Mouse (Mus musculus) heart, postnatal 0 days (tissue): ENCODE results near the gene H2afz. TPM values are rescaled to one million over a fixed set of nuclear protein-coding genes. Genes with fewer than 3 reads are reported as not detected.
A peak's percentile ranks its signal among the peaks of the same experiment; 100 is the strongest.

Experiments used
- ATAC-seq: fragments of 200-750 bp; cut with Nextera tagmentation; 2 replicates; pipeline ENCODE4 v1.8.0; 2017; ENCODE audit warnings: low read depth, moderate number of reproducible peaks, moderate library complexity; ENCODE audit not compliant: insufficient read depth
- DNase-seq: peaks from one replicate; pipeline ENCODE4 v3.0.0-alpha.2; 2016; ENCODE audit warnings: low spot score
- H3K27ac ChIP-seq: fragments of 300-500 bp; sonication (generic); 2 replicates; pipeline ENCODE4 v1.5.1; 2014; ENCODE audit warnings: low read depth, mild to moderate bottlenecking
- H3K27me3 ChIP-seq: fragments of 300-500 bp; sonication (generic); 2 replicates; pipeline ENCODE4 v1.6.1; 2014; ENCODE audit warnings: low read length, mixed read lengths; ENCODE audit not compliant: control insufficient read depth, insufficient read depth
- H3K36me3 ChIP-seq: fragments of 300-500 bp; sonication (generic); replicated peaks from 2 replicates; pipeline ENCODE4 v1.6.1; 2014; ENCODE audit warnings: low read length, mixed read lengths; ENCODE audit not compliant: control insufficient read depth, insufficient read depth
- H3K4me1 ChIP-seq: fragments of 300-500 bp; sonication (generic); 2 replicates; pipeline ENCODE4 v1.6.1; 2014; ENCODE audit warnings: antibody characterized with exemption; ENCODE audit not compliant: control insufficient read depth, insufficient read depth
- H3K4me2 ChIP-seq: fragments of 300-500 bp; sonication (generic); 2 replicates; pipeline ENCODE4 v1.6.1; 2014; ENCODE audit warnings: low read depth, mild to moderate bottlenecking, low read length, moderate library complexity
- H3K4me3 ChIP-seq: fragments of 300-500 bp; sonication (generic); 2 replicates; pipeline ENCODE4 v1.5.1; 2014; ENCODE audit warnings: low read depth, low read length
- H3K9ac ChIP-seq: fragments of 300-500 bp; sonication (generic); replicated peaks from 2 replicates; pipeline ENCODE4 v1.6.1; 2014; ENCODE audit warnings: low read depth, low read length, mixed read lengths
- H3K9me3 ChIP-seq: fragments of 300-500 bp; sonication (generic); replicated peaks from 2 replicates; pipeline ENCODE4 v1.6.1; 2016; ENCODE audit warnings: low read length; ENCODE audit not compliant: control insufficient read depth
- CTCF ChIP-seq: IDR thresholded peaks from 2 replicates; pipeline ENCODE4 v1.5.1; 2016; ENCODE audit warnings: antibody characterized with exemption, control low read depth, low read depth
- EP300 ChIP-seq: IDR thresholded peaks from 2 replicates; pipeline ENCODE4 v1.6.1; 2016; ENCODE audit warnings: antibody characterized with exemption, low read depth
- WGBS: fragments of 180-500 bp; shearing (Covaris S2); extraction: QIAGEN DNeasy Blood & Tissue Kit; methylation state at CpG from one replicate; pipeline ENCODE4 v1.1.7; 2014; 5-methylcytosine and 5-hydroxymethylcytosine counted together
- polyA plus RNA-seq: library from polyadenylated mRNA; unstranded; fragments of >200 nt; fragmentation: Nextera tagmentation; extraction: Ambion mirVana; gene quantifications from 2 replicates; pipeline ENCODE4 v1.2.1, GENCODE M21; 2015
- total RNA-seq: library from RNA; depleted of rRNA; stranded (reverse); fragments of >200 nt; gene quantifications from 2 replicates; pipeline ENCODE4 v1.2.3, GENCODE M21; 2014; ENCODE audit warnings: low replicate concordance

H2afz gene
- total and polyA plus RNA-seq, 2 experiments from 2014 or later = 517 to 541 TPM

- DNase-seq (peak; percentile 73), ATAC-seq (0 out of 2 replicates have a peak, but pooled peaks have one; percentile 0)
- WGBS = 38% methylated on average over 22 of the region's 22 CpGs
- Histone ChIP-seq H3K27me3 (no peaks in the 10 kb centered on the region), H3K4me3 (peak overlapping the region; percentile 83), H3K9me3 (no peaks in the 10 kb centered on the region), H3K9ac (peak overlapping the region; percentile 49; the same call in 1 of the 2 replicates), H3K36me3 (no peaks in the 10 kb centered on the region), H3K27ac (peak overlapping the region; percentile 86), H3K4me1 (peaks cover 13% of the 10 kb centered on the region), H3K4me2 (peak overlapping the region; percentile 58)
- TF ChIP-seq CTCF = no peak
- TF ChIP-seq EP300 = 0 out of 2 replicates have a peak, but pooled peaks have one; percentile 40
These were observed 760 bp upstream of the H2afz start for GRCm38 (mm10) chr3:137863330-137864123.

- peak; percentile 93 for DNase-seq
- H3K9me3 ChIP-seq = no peaks in the 10 kb centered on the region
- H3K9ac ChIP-seq = peak overlapping the region; percentile 89
- no peaks in the 10 kb centered on the region for H3K36me3 ChIP-seq
- peak; percentile 77 for TF ChIP-seq CTCF
- no peak for TF ChIP-seq EP300
- H3K4me3 ChIP-seq = peak overlapping the region; percentile 83
- H3K27me3 ChIP-seq = no peaks in the 10 kb centered on the region
- H3K4me1 ChIP-seq = peaks cover 18% of the 10 kb centered on the region
- peak overlapping the region; percentile 77 for H3K4me2 ChIP-seq
- WGBS = under 1% methylated on average over 52 of the region's 74 CpGs
- ATAC-seq = peak; percentile 25
- peak overlapping the region; percentile 95 for H3K27ac ChIP-seq
These were observed 998 bp downstream of the H2afz start for GRCm38 (mm10) chr3:137864988-137865982.

- H3K36me3 ChIP-seq = no peaks in the 10 kb centered on the region
- H3K9me3 ChIP-seq = no peaks in the 10 kb centered on the region
- ATAC-seq (no peak), DNase-seq (no peak)
- H3K9ac ChIP-seq = peak overlapping the region; percentile 98
- TF ChIP-seq EP300 (no peak), CTCF (no peak)
- peak overlapping the region; percentile 98 for H3K27ac ChIP-seq
- no peaks in the 10 kb centered on the region for H3K27me3 ChIP-seq
- 4% methylated on average over 2 of the region's 2 CpGs for WGBS
- H3K4me3 ChIP-seq = peak overlapping the region; percentile 94
- H3K4me1 ChIP-seq = peaks cover 8% of the 10 kb centered on the region; the same call in 1 of the 2 replicates
- H3K4me2 ChIP-seq = peak overlapping the region; percentile 88
These were observed 2.8 kb downstream of the H2afz start for GRCm38 (mm10) chr3:137867133-137867436.

- DNase-seq (peak; percentile 39), ATAC-seq (peak; percentile 25)
- peak within 1 kb of the TSS; percentile 98 for H3K27ac ChIP-seq
- H3K9ac ChIP-seq = peak within 1 kb of the TSS; percentile 98
- TF ChIP-seq CTCF = no peak
- no peaks in the 10 kb centered on the region for H3K36me3 ChIP-seq
- no peaks in the 10 kb centered on the region for H3K27me3 ChIP-seq
- WGBS = under 1% methylated on average over 70 of the region's 94 CpGs
- no peaks in the 10 kb centered on the region for H3K9me3 ChIP-seq
- H3K4me3 ChIP-seq = peak within 1 kb of the TSS; percentile 94
- H3K4me2 ChIP-seq = peak within 1 kb of the TSS; percentile 88
- peaks cover 8% of the 10 kb centered on the region; the same call in 1 of the 2 replicates for H3K4me1 ChIP-seq
These were observed 3.3 kb downstream of the H2afz start, which contains the start of gene Dnajb14 for GRCm38 (mm10) chr3:137867437-137868093. Dnajb14 (plus strand) TSS chr3:137867675.
